Mouse (Mus musculus) heart, adult 2 months (tissue): ENCODE measurements around the gene Idnk.

ENCODE experiments used
- CTCF ChIP-seq: fragments of 200-600 bp; IDR thresholded peaks from 2 replicates; pipeline ENCODE4 v1.8.1; 2022; ENCODE audit warnings: antibody characterized with exemption, mild to moderate bottlenecking, moderate library complexity
- EP300 ChIP-seq: fragments of 200-500 bp; IDR thresholded peaks from 2 replicates; pipeline ENCODE4 v1.6.1; 2011; ENCODE audit warnings: low read depth, low read length, control low read depth; ENCODE audit not compliant: insufficient read depth
- POLR2A ChIP-seq: fragments of 200-500 bp; IDR thresholded peaks from 2 replicates; pipeline ENCODE4 v1.6.1; 2011; ENCODE audit warnings: mild to moderate bottlenecking, low read depth, low read length, control low read depth; ENCODE audit not compliant: insufficient read depth

- TF ChIP-seq POLR2A (no peak), CTCF (peak; percentile 33), EP300 (no peak)
These were observed 1.4 kb upstream of the Idnk start for GRCm38 (mm10) chr13:58156031-58156430.
